Mouse (Mus musculus) midbrain, embryonic 13.5 days (tissue): ENCODE data around the gene Pax9. TPM values are rescaled to one million over a fixed set of nuclear protein-coding genes. Genes with fewer than 3 reads are reported as not detected.

Experiments
- ATAC-seq: fragments of 200-750 bp; cut with Nextera tagmentation; 2 replicates; pipeline ENCODE4 v1.8.0; 2017; ENCODE audit warnings: mild to moderate bottlenecking, moderate TSS enrichment, moderate library complexity
- H3K27ac ChIP-seq: fragments of 300-500 bp; sonication (generic); 2 replicates; pipeline ENCODE4 v1.5.1; 2015; ENCODE audit warnings: inconsistent platforms, mild to moderate bottlenecking, moderate library complexity
- H3K27me3 ChIP-seq: fragments of 300-500 bp; sonication (generic); 2 replicates; pipeline ENCODE4 v1.6.1; 2015; ENCODE audit warnings: mild to moderate bottlenecking, inconsistent platforms
- H3K36me3 ChIP-seq: fragments of 300-500 bp; sonication (generic); 2 replicates; pipeline ENCODE4 v1.6.1; 2015; ENCODE audit warnings: mild to moderate bottlenecking, inconsistent platforms
- H3K4me1 ChIP-seq: fragments of 300-500 bp; sonication (generic); replicated peaks from 2 replicates; pipeline ENCODE4 v1.6.1; 2015; ENCODE audit warnings: inconsistent platforms
- H3K4me2 ChIP-seq: fragments of 300-500 bp; sonication (generic); replicated peaks from 2 replicates; pipeline ENCODE4 v1.6.1; 2015; ENCODE audit warnings: moderate library complexity, mild to moderate bottlenecking, inconsistent platforms
- H3K4me3 ChIP-seq: fragments of 300-500 bp; sonication (generic); replicated peaks from 2 replicates; pipeline ENCODE4 v1.5.1; 2015; ENCODE audit warnings: mild to moderate bottlenecking, inconsistent platforms
- H3K9ac ChIP-seq: fragments of 300-500 bp; sonication (generic); replicated peaks from 2 replicates; pipeline ENCODE4 v1.6.1; 2015; ENCODE audit warnings: mild to moderate bottlenecking, inconsistent platforms
- H3K9me3 ChIP-seq: fragments of 300-500 bp; sonication (generic); 2 replicates; pipeline ENCODE4 v1.6.1; 2016; ENCODE audit warnings: mild to moderate bottlenecking, inconsistent platforms
- WGBS: fragments of 180-500 bp; shearing (Covaris S2); methylation state at CpG from one replicate; pipeline ENCODE4 v1.1.7; 2015; 5-methylcytosine and 5-hydroxymethylcytosine counted together
- polyA plus RNA-seq: library from polyadenylated mRNA; unstranded; fragments of >200 nt; fragmentation: Nextera tagmentation; extraction: Ambion mirVana; gene quantifications from 2 replicates; pipeline ENCODE4 v1.2.1, GENCODE M21; 2015

Pax9 gene
- polyA plus RNA-seq, 1 experiment from 2014 or later: not detected

- Histone ChIP-seq H3K9ac (no peak overlapping the region), H3K36me3 (no peaks in the 10 kb centered on the region), H3K27me3 (peaks cover 98% of the 10 kb centered on the region), H3K4me3 (no peak overlapping the region), H3K4me1 (peaks cover 8% of the 10 kb centered on the region), H3K27ac (no peak overlapping the region), H3K9me3 (no peaks in the 10 kb centered on the region), H3K4me2 (no peak overlapping the region)
- no peak for ATAC-seq
- WGBS: 0% methylated on average over 16 of the region's 16 CpGs
These were observed 1.2 kb upstream of the Pax9 start for GRCm38 (mm10) chr12:56690366-56690765.

GRCm38 (mm10) chr12:56691001-56691400 is 566 bp upstream of the Pax9 start:
- no peaks in the 10 kb centered on the region for H3K9me3 ChIP-seq
- H3K27ac ChIP-seq: no peak overlapping the region
- no peak overlapping the region for H3K4me2 ChIP-seq
- no peak overlapping the region for H3K9ac ChIP-seq
- ATAC-seq: no peak
- peaks cover 15% of the 10 kb centered on the region for H3K4me1 ChIP-seq
- H3K36me3 ChIP-seq: no peaks in the 10 kb centered on the region
- 1% methylated on average over 12 of the region's 12 CpGs for WGBS
- H3K27me3 ChIP-seq: peaks cover 98% of the 10 kb centered on the region
- H3K4me3 ChIP-seq: no peak overlapping the region

GRCm38 (mm10) chr12:56692536-56692935 is 969 bp downstream of the Pax9 start:
- no peak for ATAC-seq
- no peak overlapping the region for H3K4me3 ChIP-seq
- H3K4me1 ChIP-seq: peaks cover 25% of the 10 kb centered on the region
- no peaks in the 10 kb centered on the region for H3K9me3 ChIP-seq
- no peak overlapping the region for H3K27ac ChIP-seq
- WGBS: 2% methylated on average over 19 of the region's 19 CpGs
- H3K36me3 ChIP-seq: no peaks in the 10 kb centered on the region
- H3K9ac ChIP-seq: no peak overlapping the region
- H3K4me2 ChIP-seq: no peak overlapping the region
- H3K27me3 ChIP-seq: peaks cover 99% of the 10 kb centered on the region

- Histone ChIP-seq H3K36me3 (no peaks in the 10 kb centered on the region), H3K9ac (no peak overlapping the region), H3K4me3 (no peak overlapping the region), H3K4me1 (peaks cover 25% of the 10 kb centered on the region), H3K27me3 (peaks cover 100% of the 10 kb centered on the region), H3K4me2 (no peak overlapping the region), H3K27ac (no peak overlapping the region), H3K9me3 (no peaks in the 10 kb centered on the region)
- ATAC-seq: no peak
- WGBS: 4% methylated on average over 14 of the region's 14 CpGs
These were observed 2.0 kb downstream of the Pax9 start for GRCm38 (mm10) chr12:56693411-56694098.

- H3K9me3 ChIP-seq: no peaks in the 10 kb centered on the region
- peaks cover 25% of the 10 kb centered on the region for H3K4me1 ChIP-seq
- H3K4me2 ChIP-seq: no peak overlapping the region
- H3K36me3 ChIP-seq: no peaks in the 10 kb centered on the region
- H3K4me3 ChIP-seq: no peak overlapping the region
- no peak overlapping the region for H3K9ac ChIP-seq
- no peak overlapping the region for H3K27ac ChIP-seq
- 1% methylated on average over 14 of the region's 14 CpGs for WGBS
- ATAC-seq: no peak
- H3K27me3 ChIP-seq: peaks cover 98% of the 10 kb centered on the region
These were observed 2.8 kb downstream of the Pax9 start for GRCm38 (mm10) chr12:56694361-56694760.

DNA sequence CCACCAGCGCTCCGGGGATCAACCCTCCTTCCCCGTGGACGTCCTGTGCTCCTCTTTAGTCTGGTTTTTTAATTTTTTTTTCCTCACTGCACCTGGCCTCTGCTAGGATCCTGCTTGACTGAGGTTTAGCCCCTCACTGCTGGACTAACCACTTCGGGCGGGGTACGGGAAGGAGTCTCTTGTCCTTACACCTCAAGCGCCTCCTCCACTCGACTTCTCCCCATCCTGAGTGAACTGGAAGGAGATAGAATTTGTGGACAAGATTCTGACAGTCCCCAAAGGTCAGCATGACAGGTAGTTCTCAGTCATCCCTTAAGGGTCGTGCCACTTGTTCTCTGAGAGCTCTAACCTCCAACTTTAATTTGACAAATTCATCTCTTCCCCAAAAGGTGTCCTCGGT is 3.4 kb downstream of the Pax9 start:
- Histone ChIP-seq H3K9ac (no peak overlapping the region), H3K4me2 (0 out of 2 replicates have a peak overlapping the region, but pooled peaks have one; percentile 43), H3K36me3 (no peaks in the 10 kb centered on the region), H3K27me3 (peaks cover 98% of the 10 kb centered on the region), H3K9me3 (no peaks in the 10 kb centered on the region), H3K27ac (no peak overlapping the region), H3K4me3 (peak overlapping the region; percentile 22; the same call in 1 of the 2 replicates), H3K4me1 (peaks cover 25% of the 10 kb centered on the region)
- 2% methylated on average over 11 of the region's 11 CpGs for WGBS
- no peak for ATAC-seq

- H3K4me1 ChIP-seq: peaks cover 25% of the 10 kb centered on the region
- under 1% methylated on average over 41 of the region's 41 CpGs for WGBS
- H3K4me2 ChIP-seq: peak overlapping the region; percentile 43
- H3K4me3 ChIP-seq: peak overlapping the region; percentile 22
- no peak overlapping the region for H3K9ac ChIP-seq
- no peaks in the 10 kb centered on the region for H3K36me3 ChIP-seq
- peaks cover 98% of the 10 kb centered on the region for H3K27me3 ChIP-seq
- H3K27ac ChIP-seq: no peak overlapping the region
- no peaks in the 10 kb centered on the region for H3K9me3 ChIP-seq
- peak; percentile 94 for ATAC-seq
These were observed 4.0 kb downstream of the Pax9 start for GRCm38 (mm10) chr12:56695358-56696173.

DNA sequence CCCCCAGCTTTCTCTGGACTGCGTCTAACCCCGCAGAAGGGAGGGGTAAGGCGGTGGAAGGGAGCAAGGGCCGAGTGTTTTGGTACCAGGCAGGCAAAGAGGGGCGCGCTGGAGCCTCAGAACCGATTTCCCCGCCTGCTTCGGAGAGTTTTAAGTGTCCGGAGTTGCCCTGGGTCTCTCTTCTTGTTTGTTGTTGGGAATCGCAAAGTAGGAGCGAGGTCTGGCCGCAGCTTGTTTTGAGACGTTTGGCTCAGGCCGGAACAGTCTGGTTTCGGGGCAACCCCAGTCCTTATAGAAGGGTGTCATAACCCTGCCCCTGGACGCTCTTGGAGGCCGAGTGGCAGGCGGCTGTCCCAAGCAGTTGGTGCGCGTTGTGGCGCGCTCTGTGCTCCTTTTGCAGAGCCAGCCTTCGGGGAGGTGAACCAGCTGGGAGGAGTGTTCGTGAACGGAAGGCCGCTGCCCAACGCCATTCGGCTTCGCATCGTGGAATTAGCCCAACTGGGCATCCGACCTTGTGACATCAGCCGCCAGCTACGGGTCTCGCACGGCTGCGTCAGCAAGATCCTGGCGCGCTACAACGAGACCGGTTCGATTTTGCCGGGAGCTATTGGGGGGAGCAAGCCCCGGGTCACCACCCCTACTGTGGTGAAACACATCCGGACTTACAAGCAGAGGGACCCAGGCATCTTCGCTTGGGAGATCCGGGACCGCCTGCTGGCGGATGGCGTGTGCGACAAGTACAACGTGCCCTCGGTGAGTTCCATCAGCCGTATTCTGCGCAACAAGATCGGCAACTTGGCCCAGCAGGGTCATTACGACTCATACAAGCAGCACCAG is 4.8 kb downstream of the Pax9 start:
- Histone ChIP-seq H3K27me3 (peaks cover 98% of the 10 kb centered on the region), H3K9ac (no peak overlapping the region), H3K27ac (no peak overlapping the region), H3K4me2 (peak overlapping the region; percentile 43), H3K4me3 (peak overlapping the region; percentile 15), H3K4me1 (peaks cover 22% of the 10 kb centered on the region), H3K9me3 (no peaks in the 10 kb centered on the region), H3K36me3 (no peaks in the 10 kb centered on the region)
- under 1% methylated on average over 57 of the region's 57 CpGs for WGBS
- ATAC-seq: no peak

GRCm38 (mm10) chr12:56697011-56697740 is 5.6 kb downstream of the Pax9 start:
- Histone ChIP-seq H3K4me3 (no peak overlapping the region), H3K27me3 (peaks cover 96% of the 10 kb centered on the region), H3K4me2 (peak overlapping the region; percentile 43), H3K36me3 (no peaks in the 10 kb centered on the region), H3K27ac (no peak overlapping the region), H3K9ac (no peak overlapping the region), H3K4me1 (peaks cover 19% of the 10 kb centered on the region), H3K9me3 (no peaks in the 10 kb centered on the region)
- WGBS: under 1% methylated on average over 36 of the region's 36 CpGs
- ATAC-seq: no peak

DNA sequence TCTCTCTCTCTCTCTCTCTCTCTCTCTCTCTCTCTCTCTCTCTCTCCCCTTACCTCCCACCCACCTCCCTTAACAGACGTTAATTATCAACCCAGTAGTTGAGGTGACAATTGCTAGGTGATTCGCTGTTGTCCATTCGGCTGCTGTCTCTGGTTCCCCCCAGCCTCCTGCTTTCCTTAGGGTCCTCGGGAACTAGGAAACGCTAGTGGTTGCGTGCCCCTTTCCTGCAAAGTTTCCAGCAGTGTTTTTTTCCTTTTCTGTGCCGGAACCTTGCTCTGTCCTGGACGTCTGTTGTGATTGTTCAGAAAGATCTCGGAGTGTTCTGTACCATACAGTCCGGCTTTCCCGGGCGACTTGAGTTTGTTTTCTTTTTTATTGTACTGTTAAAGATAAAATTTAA is 6.2 kb downstream of the Pax9 start:
- no peak for ATAC-seq
- peaks cover 96% of the 10 kb centered on the region for H3K27me3 ChIP-seq
- H3K27ac ChIP-seq: no peak overlapping the region
- no peak overlapping the region for H3K4me3 ChIP-seq
- peaks cover 19% of the 10 kb centered on the region for H3K4me1 ChIP-seq
- WGBS: 3% methylated on average over 12 of the region's 12 CpGs
- no peaks in the 10 kb centered on the region for H3K9me3 ChIP-seq
- no peak overlapping the region for H3K9ac ChIP-seq
- H3K36me3 ChIP-seq: no peaks in the 10 kb centered on the region
- no peak overlapping the region for H3K4me2 ChIP-seq

GRCm38 (mm10) chr12:56698191-56698980 is 6.8 kb downstream of the Pax9 start:
- Histone ChIP-seq H3K27ac (no peak overlapping the region), H3K9ac (no peak overlapping the region), H3K4me1 (peaks cover 19% of the 10 kb centered on the region), H3K36me3 (no peaks in the 10 kb centered on the region), H3K9me3 (no peaks in the 10 kb centered on the region), H3K4me2 (no peak overlapping the region), H3K27me3 (peaks cover 92% of the 10 kb centered on the region), H3K4me3 (no peak overlapping the region)
- 3% methylated on average over 8 of the region's 8 CpGs for WGBS
- ATAC-seq: no peak
